In genomic region chr10:53175946-53176345, GRCm38 (mm10) we compare ENCODE assay signal across 19 mouse cellular contexts.
DNase-seq lines count a peak whose midpoint lies in the region; ATAC-seq and TF ChIP-seq lines count a peak whose summit lies in the region.
"Had no signal": no experiment of that assay in that cellular context is flagged by ENCODE, and none has a peak within 500 bp of the region (broad histone marks: within the 10 kb centered on the region; RNA-seq: fewer than 3 reads in every experiment).

No protein-coding gene starts in this region.

- peak; percentile 80 for ATAC-seq in heart, embryonic 16.5 days (replicated peaks; ENCODE audit: extremely low read depth, insufficient read depth, low FRiP score)
- ATAC-seq in forebrain, embryonic 12.5 days (ENCODE audit: low FRiP score), result no peak
- ATAC-seq: activated CD4-positive, CD25-positive, alpha-beta regulatory T cell, adult 4 months; forebrain, embryonic 14.5 days; intestine, embryonic 16.5 days; Patski had no signal

- intact Hi-C loops in heart, adult 2 months (cut with DNase I), result loop anchor here (2.0 to 5.0 kb wide), 2 partner anchors 131 to 157 kb away; no protein-coding TSS in a partner anchor
- intact Hi-C loops in heart, postnatal 25 days (cut with DNase I), result loop anchor here (5.0 kb wide), 1 partner anchor 161 kb away; the partner anchor contains the start of gene Pln

- H3K36me3 ChIP-seq in heart, adult 2 months (ENCODE audit: control insufficient read depth, insufficient read depth, low read length), result peaks cover 8% of the 10 kb centered on the region; the same call in 1 of the 2 replicates
- H3K36me3 ChIP-seq in heart, embryonic 10.5 days, result no peaks in the 10 kb centered on the region
- H3K36me3 ChIP-seq in heart, embryonic 16.5 days (ENCODE audit: control insufficient read depth, insufficient read depth), result no peaks in the 10 kb centered on the region
- no peaks in the 10 kb centered on the region for H3K36me3 ChIP-seq in forebrain, embryonic 12.5 days (replicated peaks)
- H3K36me3 ChIP-seq: embryonic facial prominence, embryonic 10.5 days; hindbrain, embryonic 15.5 days had no signal

- no peaks in the 10 kb centered on the region for H3K9me3 ChIP-seq in heart, embryonic 10.5 days
- no peaks in the 10 kb centered on the region for H3K9me3 ChIP-seq in heart, embryonic 16.5 days (replicated peaks; ENCODE audit: control insufficient read depth, low read length)
- H3K9me3 ChIP-seq in forebrain, embryonic 12.5 days, result no peaks in the 10 kb centered on the region
- H3K9me3 ChIP-seq: embryonic facial prominence, embryonic 10.5 days; hindbrain, embryonic 15.5 days had no signal

- H3K4me3 ChIP-seq in heart, adult 2 months, result no peak overlapping the region
- no peak overlapping the region for H3K4me3 ChIP-seq in heart, embryonic 10.5 days
- H3K4me3 ChIP-seq in heart, embryonic 16.5 days (ENCODE audit: low read length), result no peak overlapping the region
- no peak overlapping the region for H3K4me3 ChIP-seq in lung, adult 2 months (replicated peaks; ENCODE audit: extremely low read depth, low read depth, low read length)
- H3K4me3 ChIP-seq in forebrain, embryonic 12.5 days (replicated peaks), result no peak overlapping the region
- H3K4me3 ChIP-seq: embryonic facial prominence, embryonic 10.5 days; gastrocnemius, adult 2 months; hindbrain, embryonic 15.5 days had no signal

- H3K27ac ChIP-seq in heart, adult 2 months, result peak overlapping the region; percentile 76
- H3K27ac ChIP-seq in heart, embryonic 10.5 days, result peak overlapping the region; percentile 67
- peak overlapping the region; percentile 93 for H3K27ac ChIP-seq in heart, embryonic 16.5 days (ENCODE audit: low read length)
- no peak overlapping the region for H3K27ac ChIP-seq in forebrain, embryonic 12.5 days
- H3K27ac ChIP-seq: embryonic facial prominence, embryonic 10.5 days; hindbrain, embryonic 15.5 days had no signal

- H3K9ac ChIP-seq in heart, adult 2 months (ENCODE audit: low read depth, low read length), result no peak overlapping the region
- H3K9ac ChIP-seq in heart, embryonic 16.5 days (ENCODE audit: low read length), result no peak overlapping the region
- H3K9ac ChIP-seq in forebrain, embryonic 12.5 days, result no peak overlapping the region
- H3K9ac ChIP-seq: hindbrain, embryonic 15.5 days had no signal

- 46% methylated on average over 2 of the region's 2 CpGs for WGBS in heart, adult 2 months
- 48% methylated on average over 2 of the region's 2 CpGs for WGBS in heart, embryonic 10.5 days
- 39% methylated on average over 2 of the region's 2 CpGs for WGBS in heart, embryonic 16.5 days
- 74% methylated on average over 2 of the region's 2 CpGs for WGBS in lung, adult 2 months
- WGBS in forebrain, embryonic 12.5 days, result 88% methylated on average over 2 of the region's 2 CpGs

- no peaks in the 10 kb centered on the region for H3K79me2 ChIP-seq in heart, adult 2 months (replicated peaks; ENCODE audit: control insufficient read depth, insufficient read depth, low read length)

- DNase-seq in heart, adult 2 months, result peak in 1 of 2 experiments; percentile 58
- no peak for DNase-seq in heart, postnatal 25 days (ENCODE audit: low spot score)
- DNase-seq in heart, embryonic 10.5 days (ENCODE audit: low spot score), result no peak
- DNase-seq in lung, adult 2 months, result no peak
- DNase-seq: adrenal gland, postnatal 25 days; cerebellum, adult 2 months; cerebellum, postnatal 10 days; gastrocnemius, adult 2 months; gastrocnemius, postnatal 25 days; kidney, adult 2 months had no signal

- TF ChIP-seq EP300 in heart, adult 2 months (IDR thresholded peaks at IDR 0.05; ENCODE audit: insufficient read depth, low read depth, low read length), result peak; percentile 98

- TF ChIP-seq POLR2A in heart, adult 2 months (IDR thresholded peaks at IDR 0.05; ENCODE audit: insufficient read depth, low read depth, low read length), result peak; percentile 26; the same call in 1 of the 2 replicates
- TF ChIP-seq POLR2A in lung, adult 2 months (IDR thresholded peaks at IDR 0.05; ENCODE audit: borderline replicate concordance, extremely low read depth, low read depth, low read length), result no peak

- H3K4me1 ChIP-seq in heart, adult 2 months (ENCODE audit: control insufficient read depth, insufficient read depth, low read length), result peaks cover 1% of the 10 kb centered on the region
- H3K4me1 ChIP-seq in heart, embryonic 10.5 days, result peaks cover 22% of the 10 kb centered on the region
- peaks cover 29% of the 10 kb centered on the region for H3K4me1 ChIP-seq in heart, embryonic 16.5 days (ENCODE audit: control insufficient read depth, insufficient read depth, low read length)
- H3K4me1 ChIP-seq in lung, adult 2 months (ENCODE audit: control insufficient read depth, insufficient read depth, low read length), result peaks cover 4% of the 10 kb centered on the region; the same call in 1 of the 2 replicates
- H3K4me1 ChIP-seq in forebrain, embryonic 12.5 days, result no peaks in the 10 kb centered on the region
- H3K4me1 ChIP-seq: hindbrain, embryonic 15.5 days had no signal

- no peaks in the 10 kb centered on the region for H3K27me3 ChIP-seq in heart, adult 2 months (ENCODE audit: control insufficient read depth, insufficient read depth, low read length)
- H3K27me3 ChIP-seq in heart, embryonic 10.5 days (ENCODE audit: insufficient read depth, poor library complexity, severe bottlenecking), result no peaks in the 10 kb centered on the region
- no peaks in the 10 kb centered on the region for H3K27me3 ChIP-seq in heart, embryonic 16.5 days (ENCODE audit: control insufficient read depth, insufficient read depth, low read length)
- H3K27me3 ChIP-seq in forebrain, embryonic 12.5 days, result no peaks in the 10 kb centered on the region
- H3K27me3 ChIP-seq: CH12.LX; hindbrain, embryonic 15.5 days; Patski had no signal

- H3K4me2 ChIP-seq in heart, embryonic 16.5 days (ENCODE audit: low read depth, low read length), result no peak overlapping the region
- no peak overlapping the region for H3K4me2 ChIP-seq in forebrain, embryonic 12.5 days
- H3K4me2 ChIP-seq: hindbrain, embryonic 15.5 days had no signal

- no peak for TF ChIP-seq CTCF in heart, adult 2 months (IDR thresholded peaks at IDR 0.05)
- no peak for TF ChIP-seq CTCF in lung, adult 2 months (IDR thresholded peaks at IDR 0.05; ENCODE audit: insufficient read depth, low read length)
